Mouse (Mus musculus): ENCODE results near the gene Sh3bp1. TPM values are rescaled to one million over a fixed set of nuclear protein-coding genes. Genes with fewer than 3 reads are reported as not detected.

The Sh3bp1 gene
- total RNA-seq, 1 experiment from 2014 or later, result 6.6 TPM

DNA sequence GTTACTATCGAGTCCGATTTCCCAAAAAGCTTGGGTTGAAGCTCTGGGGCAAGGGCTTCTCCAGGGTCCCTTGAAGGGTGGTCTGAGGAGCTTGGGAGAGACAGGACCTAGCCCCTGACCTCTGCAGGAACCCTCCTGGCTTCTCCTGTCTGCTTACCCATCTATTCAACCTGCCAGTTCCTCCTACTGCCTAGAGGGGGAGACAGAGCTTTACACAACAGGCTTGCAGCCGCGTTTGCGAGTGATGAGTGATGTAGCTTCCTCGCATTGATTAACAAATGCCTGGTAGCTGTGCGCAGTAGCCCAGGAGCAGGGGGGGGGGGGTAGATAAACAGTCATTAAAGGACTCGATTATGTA lies 16.1 kb downstream of the Sh3bp1 start:
- DNase-seq, result peak; percentile 85

DNA sequence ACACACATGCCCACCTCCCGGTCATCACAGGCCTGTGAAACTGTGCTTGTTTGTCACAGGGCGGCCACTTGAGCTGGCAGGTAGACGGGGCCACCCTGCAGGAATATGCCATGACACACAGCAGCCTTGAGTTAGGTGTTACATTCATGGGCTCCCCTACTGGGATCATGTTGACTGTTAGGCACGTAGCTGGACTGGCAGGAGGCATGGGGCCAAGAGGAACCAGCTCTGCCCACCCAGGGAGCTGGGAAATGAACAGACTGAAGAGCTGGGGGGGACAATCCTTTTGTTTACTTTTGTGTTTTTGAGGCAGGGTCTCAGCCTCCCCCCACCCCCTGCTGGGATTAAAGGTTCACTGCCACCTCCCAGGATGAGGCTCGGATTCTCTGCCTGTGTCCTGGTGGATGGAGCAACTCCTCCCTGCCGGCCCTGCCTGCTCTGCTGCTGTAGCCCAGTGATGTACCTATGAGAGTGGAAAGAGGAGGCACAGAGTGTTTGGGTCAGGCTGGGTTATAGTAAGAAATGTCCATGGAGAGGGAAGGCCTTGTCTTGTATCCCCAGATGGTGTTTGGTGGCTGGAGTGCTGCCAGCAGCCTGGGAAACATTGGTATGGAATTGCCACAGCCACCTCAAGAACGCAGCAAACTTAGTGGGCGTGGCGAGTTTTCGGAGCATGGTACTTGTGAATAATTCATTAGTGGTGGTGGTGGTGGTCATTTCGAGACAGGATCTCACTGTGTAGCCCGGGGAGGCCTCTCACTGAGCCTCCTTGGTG lies 16.7 kb downstream of the Sh3bp1 start:
- no peak for DNase-seq

DNA sequence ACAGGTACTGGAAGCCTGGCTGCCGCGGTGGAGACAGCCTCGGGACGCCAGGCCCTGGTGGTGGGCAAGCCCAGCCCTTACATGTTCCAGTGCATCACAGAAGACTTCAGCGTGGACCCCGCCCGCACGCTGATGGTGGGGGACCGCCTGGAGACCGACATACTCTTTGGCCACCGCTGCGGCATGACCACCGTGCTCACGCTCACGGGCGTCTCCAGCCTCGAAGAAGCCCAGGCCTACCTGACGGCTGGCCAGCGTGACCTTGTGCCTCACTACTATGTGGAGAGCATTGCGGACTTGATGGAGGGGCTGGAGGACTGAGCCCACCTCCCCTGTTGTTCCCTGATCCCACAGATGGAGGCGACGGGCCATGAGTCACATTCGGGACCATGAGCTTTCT lies 18.6 kb downstream of the Sh3bp1 start:
- DNase-seq, result no peak

DNA sequence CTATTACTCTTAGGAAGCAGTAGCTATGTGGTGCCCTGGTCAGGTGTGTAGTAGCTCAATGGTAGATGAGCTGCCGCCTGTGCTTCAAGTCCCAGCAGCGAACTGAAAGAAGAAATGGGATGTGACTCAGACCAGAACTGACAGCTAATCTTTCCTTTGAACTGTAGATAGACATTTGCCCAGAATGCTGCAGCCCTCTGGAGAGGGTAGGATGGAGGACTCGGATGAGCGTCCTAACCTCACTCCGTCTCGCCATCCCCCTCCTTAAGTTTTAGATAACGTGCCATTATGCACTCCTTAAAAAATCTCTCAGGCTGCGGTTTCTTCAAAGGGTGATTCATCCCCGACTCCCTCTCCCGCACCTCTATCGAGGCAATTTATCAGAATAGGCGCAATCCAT lies 20.3 kb downstream of the Sh3bp1 start:
- no peak for DNase-seq

DNA sequence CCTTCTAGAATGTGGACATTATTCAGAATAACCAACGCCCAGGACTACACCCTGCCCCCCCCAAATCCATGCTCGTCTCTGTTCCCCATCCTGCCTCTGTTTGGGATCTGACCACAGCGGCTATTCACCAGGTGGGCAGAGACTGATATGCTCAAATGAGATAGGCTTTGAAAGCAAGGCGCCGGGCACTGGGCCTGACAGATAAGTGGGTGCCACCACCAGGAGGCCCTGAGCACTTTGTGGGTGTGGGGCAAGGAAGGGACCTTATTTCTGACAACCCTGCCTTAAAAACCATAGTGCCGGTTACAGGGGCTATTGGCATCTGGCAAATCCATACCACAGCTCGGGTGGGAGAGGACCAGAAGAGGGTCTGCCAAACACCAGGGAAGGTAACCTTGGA lies 23.1 kb downstream of the Sh3bp1 start:
- DNase-seq, result no peak

DNA sequence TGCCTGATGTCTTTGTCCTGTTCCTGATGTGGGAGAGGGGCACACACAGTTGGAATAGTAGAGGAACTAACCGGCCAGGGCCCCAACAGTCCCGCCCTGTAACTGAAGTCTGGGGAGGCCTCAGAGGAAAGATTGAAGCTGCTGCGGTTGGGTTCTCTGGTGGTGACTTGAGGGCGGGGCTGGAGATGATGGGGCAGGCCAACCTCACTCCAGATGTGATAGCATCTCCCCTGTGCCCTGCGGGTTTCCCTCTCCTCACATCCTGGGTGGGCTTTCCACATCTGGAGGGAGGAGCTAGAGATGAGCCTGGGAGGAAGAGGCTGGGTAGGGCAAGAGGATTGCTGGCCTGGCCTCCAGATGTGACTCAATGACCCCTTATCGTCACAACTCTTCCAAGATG lies 24.0 kb downstream of the Sh3bp1 start:
- no peak for DNase-seq

DNA sequence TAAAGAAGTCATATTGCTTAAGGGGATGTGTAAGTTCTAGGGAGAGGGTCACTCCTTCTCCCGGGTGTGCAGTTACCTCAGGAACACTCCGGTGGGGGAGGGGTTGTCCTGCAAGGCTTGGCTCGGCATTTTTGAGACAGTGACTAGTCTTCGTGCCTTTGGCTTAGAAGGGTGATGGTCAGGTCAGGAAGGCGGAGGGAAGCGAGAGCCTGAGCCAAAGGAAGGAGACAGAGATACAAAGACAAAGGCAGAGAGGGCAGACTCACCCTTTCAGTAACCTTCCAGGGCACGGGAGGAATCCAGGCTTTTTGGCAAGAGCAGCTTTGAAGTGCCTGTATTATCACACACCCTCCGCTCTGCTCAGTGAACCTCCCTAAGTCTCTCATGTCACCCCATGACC lies 25.6 kb downstream of the Sh3bp1 start:
- DNase-seq, result peak; percentile 82

DNA sequence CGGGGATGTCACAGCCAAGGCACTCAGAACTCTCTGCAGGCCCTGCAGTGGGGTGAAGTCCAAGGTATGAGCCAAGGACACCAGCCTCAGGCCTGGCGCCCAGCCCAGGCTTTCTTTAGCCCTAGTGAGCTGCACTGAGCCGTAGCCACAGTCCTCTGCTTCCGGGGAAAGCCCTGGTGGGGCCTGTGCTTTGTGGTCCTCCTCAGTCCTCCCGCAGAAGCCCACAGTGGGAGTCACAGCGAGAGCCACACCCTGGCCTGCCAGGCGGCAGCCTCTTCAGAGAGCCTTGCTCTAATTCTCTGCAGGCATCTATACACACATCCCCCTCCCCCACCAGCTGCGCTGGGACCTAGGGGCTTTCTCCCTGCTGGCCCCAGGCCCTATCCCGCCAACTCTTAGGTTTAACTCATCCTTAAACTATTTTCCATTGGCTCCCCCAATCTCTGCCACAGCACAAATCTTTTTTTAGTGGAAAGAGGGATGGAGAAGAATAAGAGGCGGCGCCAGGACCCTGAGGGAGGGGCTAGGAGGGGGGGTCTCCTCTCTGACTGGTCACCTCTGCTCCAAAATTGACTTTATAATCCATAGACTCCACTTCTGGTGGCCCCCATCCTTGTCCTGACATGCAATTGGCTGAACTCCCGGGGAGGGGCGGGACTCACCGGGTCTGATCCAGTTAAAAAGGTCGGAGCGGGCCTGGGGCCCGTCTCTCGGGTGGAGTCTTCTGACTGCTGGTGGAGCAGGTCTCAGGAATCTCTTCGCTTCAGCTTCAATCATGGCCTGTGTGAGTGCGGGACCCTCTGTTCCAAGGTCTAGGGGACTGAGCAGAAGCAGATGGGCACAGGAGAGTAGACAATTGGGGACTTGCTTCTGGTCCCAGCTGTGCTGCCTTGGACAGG lies 26.7 kb downstream of the Sh3bp1 start, which contains the start of gene Lgals1:
TSS of gene Lgals1 (plus strand) at position 705 of the 899 bp plus-strand sequence.
- peak; percentile 94 for DNase-seq

DNA sequence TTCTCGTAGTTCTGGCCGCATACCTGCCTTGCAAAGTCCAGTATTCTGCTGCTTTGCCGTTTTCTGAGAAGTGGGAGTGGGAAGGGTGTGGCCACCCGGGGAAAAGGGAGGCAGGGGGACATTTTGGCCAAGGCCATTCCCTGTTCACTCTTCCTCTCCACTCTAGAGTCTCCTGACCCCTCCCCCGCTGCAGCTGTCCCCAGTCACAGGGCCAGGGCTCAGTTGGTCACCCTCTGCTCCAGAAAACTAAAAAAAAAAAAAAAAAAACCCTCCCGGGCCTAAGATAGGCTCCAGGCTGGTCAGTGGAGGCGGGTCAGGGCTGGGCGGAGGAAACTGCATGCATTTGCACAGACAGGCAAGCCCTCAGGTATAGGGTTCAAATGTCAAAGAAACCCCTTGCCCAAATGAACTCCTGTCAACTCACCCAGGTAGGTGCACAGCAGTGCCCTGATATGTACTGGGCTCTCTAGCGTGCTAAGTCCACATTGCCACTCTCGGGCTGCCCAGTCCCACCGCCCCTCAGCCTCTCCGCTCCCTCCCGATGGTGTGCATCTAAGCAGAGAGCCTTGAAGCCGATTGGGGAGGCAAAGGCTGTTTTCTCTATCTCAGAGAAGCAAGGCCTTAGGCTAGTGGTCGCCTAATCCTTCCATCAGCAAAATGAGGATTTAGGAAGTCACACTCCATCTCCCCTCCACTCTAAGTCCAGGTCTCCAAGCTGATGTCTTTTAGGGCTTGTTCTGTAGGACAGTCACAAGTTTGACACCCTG lies 27.6 kb downstream of the Sh3bp1 start:
- peak; percentile 74 for DNase-seq

DNA sequence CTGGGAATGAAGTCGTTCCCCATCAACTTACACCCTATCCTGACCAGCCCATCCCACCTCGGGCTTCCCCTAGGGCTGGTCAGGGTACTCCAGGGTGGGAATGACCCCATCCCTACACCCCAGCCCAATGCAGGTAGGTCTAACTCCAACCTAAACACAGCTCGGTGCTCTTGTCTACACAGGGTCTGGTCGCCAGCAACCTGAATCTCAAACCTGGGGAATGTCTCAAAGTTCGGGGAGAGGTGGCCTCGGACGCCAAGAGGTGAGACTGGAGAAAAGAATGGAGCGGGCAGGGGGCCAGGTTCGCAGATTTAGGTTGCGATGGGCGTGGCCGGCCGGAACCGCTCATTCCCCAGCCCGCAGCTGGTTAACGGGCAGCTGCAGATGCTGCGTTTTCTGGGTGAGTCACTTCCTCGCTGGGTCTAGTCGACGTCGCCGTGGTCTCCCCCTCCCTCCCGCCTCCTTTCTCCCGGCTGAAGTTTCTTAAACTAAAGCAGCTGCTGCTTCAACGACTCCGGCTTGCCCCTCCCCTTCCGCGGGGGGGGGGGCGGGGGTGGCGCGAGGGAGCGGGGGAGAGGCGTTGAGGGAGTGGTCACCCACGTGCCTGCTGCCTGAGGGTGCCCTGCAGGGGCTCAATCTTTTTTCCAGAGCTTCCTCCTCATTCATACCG lies 28.4 kb downstream of the Sh3bp1 start:
- peak; percentile 86 for DNase-seq

DNA sequence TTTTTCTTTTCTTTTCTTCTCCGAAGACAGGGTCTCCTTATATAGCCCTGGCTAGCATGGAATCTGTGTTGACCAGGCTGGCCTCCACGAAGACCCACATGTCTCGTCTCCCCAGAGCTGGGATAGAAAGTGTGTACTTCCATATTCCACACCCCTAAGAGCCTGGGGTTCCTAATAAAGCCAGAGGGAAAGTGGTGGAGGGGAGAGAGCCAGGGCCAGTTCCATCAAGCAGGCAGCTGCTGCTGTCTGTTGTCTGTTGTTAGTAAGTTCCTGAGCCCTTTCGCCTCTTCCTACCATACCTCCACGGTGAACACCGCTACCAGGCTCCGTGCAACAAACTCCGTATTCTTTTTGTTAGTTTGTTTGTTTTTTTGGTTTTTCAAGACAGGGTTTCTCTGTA lies 29.0 kb downstream of the Sh3bp1 start:
- no peak for DNase-seq

DNA sequence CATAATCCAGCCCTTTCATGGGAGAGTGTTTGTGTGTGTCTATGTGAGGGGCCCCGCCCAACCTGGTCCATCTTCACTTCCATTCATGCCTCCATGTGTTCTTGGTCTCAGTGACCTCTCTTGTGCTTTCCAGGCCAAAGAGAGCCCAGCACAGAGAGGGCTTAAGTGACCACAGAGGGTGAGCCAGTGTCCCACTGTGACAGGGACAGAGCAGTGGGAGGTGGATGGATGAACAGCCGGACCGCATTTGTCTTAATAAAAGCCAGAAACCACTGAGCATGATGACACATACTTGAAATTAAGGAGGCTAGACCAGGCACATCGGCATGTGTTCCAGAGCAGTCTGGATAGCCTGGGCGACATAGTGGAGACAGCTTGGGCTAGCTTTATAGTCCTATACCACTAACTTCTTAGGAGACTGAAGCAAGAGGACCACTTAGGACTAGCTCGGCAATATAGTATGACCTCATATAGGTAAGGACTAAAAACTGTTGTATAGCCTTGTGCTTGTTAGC lies 30.7 kb downstream of the Sh3bp1 start:
- DNase-seq, result no peak

DNA sequence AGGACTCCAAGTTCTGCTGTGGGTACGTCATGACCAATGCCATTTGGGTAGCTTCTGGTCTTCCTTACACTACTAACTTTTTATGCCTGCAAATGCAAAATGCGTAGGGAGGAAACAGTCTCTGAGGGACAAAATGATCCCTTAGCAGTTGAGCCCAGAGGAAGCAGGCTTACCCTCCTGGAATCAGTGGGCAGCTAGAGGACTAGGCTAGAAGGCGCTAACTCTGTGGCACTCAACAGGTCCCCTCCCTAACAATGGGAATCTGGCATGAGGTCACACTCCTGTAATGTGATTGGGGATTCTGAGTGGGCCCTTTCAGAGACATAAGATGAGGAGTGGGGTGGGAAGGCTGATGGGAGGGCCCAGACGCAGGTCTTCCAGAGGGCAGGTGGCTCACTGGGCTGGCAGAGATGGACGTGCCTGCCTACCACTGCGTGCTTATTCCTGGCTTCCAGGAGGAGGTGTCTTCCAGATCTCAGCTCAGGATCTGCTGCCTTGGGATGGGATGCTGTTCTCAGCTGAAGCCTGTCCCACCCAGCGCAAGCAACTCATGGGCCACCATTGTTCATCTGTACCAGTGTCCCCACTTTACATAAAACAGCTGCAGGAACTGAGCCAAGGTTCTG lies 31.3 kb downstream of the Sh3bp1 start:
- DNase-seq, result no peak

DNA sequence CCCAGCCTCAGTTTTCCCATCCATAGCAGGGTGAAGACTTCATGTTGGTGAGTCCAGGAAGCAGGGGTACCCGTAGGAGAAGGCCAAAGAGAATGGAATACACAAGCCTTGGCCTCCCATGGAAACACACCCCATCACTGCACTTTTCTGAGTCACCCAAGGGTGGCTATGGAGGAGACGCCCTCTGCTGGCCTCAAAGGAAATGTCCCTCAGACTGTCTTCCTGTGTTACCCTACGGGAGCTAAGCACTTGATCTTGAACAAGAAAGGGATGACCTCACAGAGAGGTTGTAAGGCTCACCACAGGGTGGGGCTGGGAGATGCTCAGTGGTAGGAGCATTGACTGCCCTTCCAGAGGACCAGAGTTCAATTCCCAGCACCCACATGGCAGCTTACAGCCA lies 32.0 kb downstream of the Sh3bp1 start:
- peak; percentile 84 for DNase-seq

DNA sequence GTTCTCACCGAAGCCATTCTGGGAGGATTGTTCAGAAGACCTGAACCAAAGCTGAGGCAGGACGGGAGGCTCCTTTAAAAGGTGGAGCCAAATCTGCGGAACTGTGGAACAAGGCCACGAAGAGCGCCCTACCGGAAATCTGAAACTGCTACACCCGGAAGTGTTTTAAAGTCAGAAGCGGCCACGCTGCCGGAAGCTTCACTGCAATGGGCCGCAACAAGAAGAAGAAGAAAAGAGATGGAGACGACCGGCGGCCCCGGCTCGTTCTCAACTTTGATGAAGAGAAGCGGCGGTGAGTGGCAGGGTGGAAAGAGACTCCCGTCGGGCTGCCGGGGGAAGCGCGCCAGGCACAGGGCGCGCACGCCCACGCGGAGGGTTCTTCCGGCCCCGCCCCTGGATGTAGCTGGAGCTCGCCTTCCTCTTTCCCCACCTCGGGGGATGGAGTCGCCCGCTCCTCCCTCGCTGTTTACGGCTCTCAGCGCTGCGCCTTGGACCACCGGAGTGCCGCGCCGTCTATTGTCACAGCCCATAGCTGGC lies 35.3 kb downstream of the Sh3bp1 start, which contains the start of gene Nol12:
TSS of gene Nol12 (plus strand) at position 150 of the 537 bp plus-strand sequence.
- peak; percentile 87 for DNase-seq

DNA sequence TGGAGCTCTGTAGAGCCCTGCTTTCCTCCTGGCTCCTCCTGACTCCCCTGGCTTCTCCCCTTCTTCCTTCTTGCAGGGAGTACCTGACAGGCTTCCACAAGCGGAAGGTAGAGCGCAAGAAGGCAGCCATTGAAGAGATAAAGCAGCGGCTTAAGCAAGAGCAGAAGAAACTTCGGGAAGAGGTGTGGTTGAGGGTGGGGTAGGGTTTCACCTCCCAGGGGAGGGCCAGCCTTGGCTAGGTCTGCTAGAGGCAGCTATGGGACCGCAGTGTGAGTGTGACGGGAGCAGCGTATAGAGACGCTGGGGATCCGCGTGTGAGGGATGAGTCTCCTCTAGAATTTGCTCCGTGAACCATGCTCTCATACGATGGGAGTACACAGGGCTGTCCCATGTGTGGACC lies 36.8 kb downstream of the Sh3bp1 start:
- no peak for DNase-seq

DNA sequence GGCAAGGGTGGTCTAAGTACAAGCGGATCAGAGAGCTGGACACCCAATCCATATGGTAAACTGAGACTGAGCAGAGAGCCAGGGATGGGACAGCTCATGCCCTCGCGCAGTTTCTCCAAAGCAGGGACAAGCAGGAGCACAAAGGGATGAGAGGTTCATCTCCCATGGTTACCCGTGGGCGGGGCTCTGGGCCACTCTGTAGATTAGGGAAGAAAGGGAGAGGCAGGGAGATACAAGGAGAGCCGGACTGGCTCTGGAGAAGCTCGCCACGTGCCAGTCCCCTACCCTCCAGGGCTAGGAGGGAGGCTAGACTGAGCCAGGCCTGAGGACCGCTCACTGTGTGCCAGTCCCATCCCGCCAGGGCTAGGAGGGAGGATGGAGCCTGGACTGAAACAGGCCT lies 37.7 kb downstream of the Sh3bp1 start:
- DNase-seq, result no peak

DNA sequence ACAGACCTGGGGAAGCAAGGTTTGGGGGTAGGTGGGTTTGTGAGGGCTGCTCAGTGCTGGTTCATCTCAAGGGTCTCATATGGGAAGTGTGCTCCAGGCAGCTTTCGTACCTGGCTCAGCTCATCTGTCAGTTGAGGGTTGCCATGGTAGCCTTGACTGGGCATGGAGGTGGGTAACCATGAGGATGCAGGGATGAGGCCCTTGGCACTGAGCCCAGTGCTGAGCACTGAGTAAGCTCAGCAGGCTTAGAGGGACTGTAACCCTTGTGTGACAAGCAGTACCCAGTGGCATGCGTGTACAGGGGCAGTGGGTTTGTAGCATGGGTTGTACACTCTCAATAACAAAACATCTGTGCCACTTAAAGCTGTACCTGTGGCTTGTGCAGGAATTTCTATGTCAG lies 38.4 kb downstream of the Sh3bp1 start:
- DNase-seq, result peak; percentile 39

DNA sequence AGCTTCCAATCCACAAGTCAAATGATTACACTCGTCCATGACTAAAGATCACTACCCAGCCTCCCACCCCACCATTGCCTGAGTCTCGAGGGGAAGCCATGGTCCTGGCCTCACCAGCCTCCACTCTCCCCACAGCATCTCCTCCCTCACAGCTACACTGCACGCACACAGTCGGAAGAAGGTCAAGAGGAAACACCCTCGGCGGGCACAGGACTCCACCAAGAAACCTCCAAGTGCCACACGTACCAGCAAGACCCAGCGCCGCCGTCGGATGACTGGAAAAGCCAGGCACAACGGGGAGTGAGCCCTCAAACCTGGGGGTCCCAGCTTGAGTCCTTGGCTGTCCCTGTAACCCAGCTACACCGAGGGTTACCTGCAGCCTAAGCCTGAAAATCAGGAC lies 40.8 kb downstream of the Sh3bp1 start:
- no peak for DNase-seq

DNA sequence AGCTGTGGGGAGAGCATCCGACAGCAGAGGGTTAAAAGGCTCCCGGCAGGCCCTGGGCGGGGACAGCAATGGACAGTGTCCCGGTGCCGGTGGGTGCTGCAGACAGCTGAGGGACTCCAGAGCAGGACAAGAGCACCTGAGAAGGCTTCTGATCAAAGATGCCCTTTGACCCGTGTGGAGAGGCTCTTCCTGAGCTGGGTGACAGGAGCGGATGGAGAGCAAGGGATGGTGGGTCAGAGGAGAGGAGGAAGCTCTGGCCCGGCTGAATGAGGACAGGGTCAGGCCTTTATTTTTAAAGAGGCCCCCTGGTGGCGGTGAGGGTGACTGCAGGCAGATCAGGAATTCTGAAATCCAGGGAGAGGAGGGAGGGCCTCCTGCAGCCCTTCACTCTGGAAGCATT lies 43.1 kb downstream of the Sh3bp1 start:
- DNase-seq, result peak; percentile 92

DNA sequence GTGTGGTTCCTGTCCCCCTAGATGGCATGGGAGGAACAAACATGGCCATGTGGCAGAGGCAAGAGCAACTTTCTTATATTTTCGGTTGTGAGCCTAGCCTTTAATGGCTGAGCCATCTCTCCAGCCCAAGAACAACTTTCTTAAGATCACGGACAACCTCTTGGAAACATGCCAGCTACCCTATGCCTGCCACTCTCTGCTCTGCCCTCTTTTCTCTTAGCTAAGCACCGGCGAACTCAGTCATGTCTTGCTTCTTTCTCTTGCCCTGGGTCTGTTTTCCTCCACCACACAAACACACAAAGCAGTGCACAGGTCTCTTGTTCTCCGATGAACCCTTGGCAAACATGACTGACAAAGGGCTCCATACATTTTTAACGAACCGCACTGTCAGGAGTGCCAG lies 46.7 kb downstream of the Sh3bp1 start:
- no peak for DNase-seq

All from adrenal gland, postnatal 14 days (tissue).